Mouse (Mus musculus) retina, embryonic 14.5 days (tissue): ENCODE data around the gene Lyg2.

Experiments
- DNase-seq: peaks from one replicate; pipeline ENCODE4 v3.0.0-alpha.2; 2015; ENCODE audit warnings: low spot score

The Lyg2 gene

GRCm38 (mm10) chr1:37916393-37916792 lies at the start of gene Lyg2:
TSS of gene Lyg2 (minus strand) at chr1:37916493.
- DNase-seq: no peak

GRCm38 (mm10) chr1:37965571-37965970 lies 49.3 kb upstream of the Lyg2 start:
- DNase-seq: no peak

GRCm38 (mm10) chr1:37959486-37959885 lies 43.2 kb upstream of the Lyg2 start:
- no peak for DNase-seq

- DNase-seq: no peak
Observed at GRCm38 (mm10) chr1:37958516-37958915, 42.2 kb upstream of the Lyg2 start.

- no peak for DNase-seq
Observed at GRCm38 (mm10) chr1:37957659-37958058, 41.4 kb upstream of the Lyg2 start, which contains the start of gene Lyg1. TSS of gene Lyg1 (minus strand) at chr1:37957759.

- DNase-seq: no peak
Observed at GRCm38 (mm10) chr1:37956690-37957431, 40.6 kb upstream of the Lyg2 start.

- no peak for DNase-seq
Observed at GRCm38 (mm10) chr1:37955251-37955650, 39.0 kb upstream of the Lyg2 start.

GRCm38 (mm10) chr1:37954786-37955185 lies 38.5 kb upstream of the Lyg2 start:
- DNase-seq: no peak

GRCm38 (mm10) chr1:37948906-37949305 lies 32.6 kb upstream of the Lyg2 start:
- DNase-seq: no peak

GRCm38 (mm10) chr1:37931806-37932205 lies 15.5 kb upstream of the Lyg2 start:
- DNase-seq: no peak

GRCm38 (mm10) chr1:37925971-37926370 lies 9.7 kb upstream of the Lyg2 start:
- no peak for DNase-seq

- no peak for DNase-seq
Observed at GRCm38 (mm10) chr1:37922536-37922935, 6.2 kb upstream of the Lyg2 start.

- DNase-seq: no peak
Observed at GRCm38 (mm10) chr1:37918096-37918495, 1.8 kb upstream of the Lyg2 start.

- no peak for DNase-seq
Observed at GRCm38 (mm10) chr1:37917666-37918065, 1.4 kb upstream of the Lyg2 start.

- no peak for DNase-seq
Observed at GRCm38 (mm10) chr1:37912751-37913150, 3.5 kb downstream of the Lyg2 start.

GRCm38 (mm10) chr1:37903178-37903577 lies 13.1 kb downstream of the Lyg2 start:
- DNase-seq: peak; percentile 48

GRCm38 (mm10) chr1:37900288-37900687 lies 16.0 kb downstream of the Lyg2 start:
- no peak for DNase-seq

GRCm38 (mm10) chr1:37899816-37900215 lies 16.5 kb downstream of the Lyg2 start:
- no peak for DNase-seq

GRCm38 (mm10) chr1:37894606-37895005 lies 21.7 kb downstream of the Lyg2 start:
- no peak for DNase-seq

GRCm38 (mm10) chr1:37891400-37891799 lies 24.9 kb downstream of the Lyg2 start:
- DNase-seq: peak; percentile 37

GRCm38 (mm10) chr1:37890025-37890652 lies 26.2 kb downstream of the Lyg2 start, which contains the start of the genes Mitd1 and Mrpl30:
TSS of gene Mitd1 (minus strand) at chr1:37890411.
TSS of gene Mrpl30 (plus strand) at chr1:37890477.
- peak; percentile 95 for DNase-seq

- DNase-seq: no peak
Observed at GRCm38 (mm10) chr1:37889206-37889605, 27.1 kb downstream of the Lyg2 start.

- no peak for DNase-seq
Observed at GRCm38 (mm10) chr1:37884451-37884850, 31.8 kb downstream of the Lyg2 start.
